Mouse (Mus musculus): ENCODE measurements around the gene Rab44. TPM values are rescaled to one million over a fixed set of nuclear protein-coding genes. Genes with fewer than 3 reads are reported as not detected.

Rab44 gene
- polyA plus RNA-seq, 1 experiment from 2014 or later: not detected

DNA sequence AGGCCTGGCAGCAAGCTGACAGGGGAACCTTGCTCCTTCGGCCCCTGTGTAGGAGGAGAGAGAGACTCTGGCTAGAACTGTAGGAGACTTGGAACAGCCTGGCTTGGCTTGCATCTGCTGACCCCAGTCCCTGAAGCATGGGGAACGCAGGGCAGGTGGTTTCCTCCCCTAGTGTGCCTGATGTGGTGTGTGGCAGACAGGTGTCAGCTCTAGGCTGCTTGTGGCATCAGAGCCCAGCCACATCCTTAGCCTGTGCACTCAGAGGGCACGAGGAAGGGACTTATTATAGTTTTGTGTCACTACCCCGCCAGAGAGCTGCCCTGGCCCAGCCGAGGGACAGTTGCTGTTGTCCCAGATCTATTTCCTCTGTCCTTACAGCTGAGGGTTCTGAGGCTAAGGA is 38.6 kb downstream of the Rab44 start:
- WGBS: 74% methylated on average over 5 of the region's 5 CpGs

GRCm38 (mm10) chr17:29154247-29154646 is 40.3 kb downstream of the Rab44 start:
- Histone ChIP-seq H3K9ac (ENCODE audit: low read length) (no peak overlapping the region), H3K27me3 (replicated peaks; ENCODE audit: control insufficient read depth, insufficient read depth, low read length) (no peaks in the 10 kb centered on the region), H3K27ac (ENCODE audit: low read depth, low read length) (no peak overlapping the region), H3K4me1 (ENCODE audit: control insufficient read depth, insufficient read depth, low read length) (0 out of 2 replicates have a peak, but pooled peaks cover 2% of the 10 kb centered on the region), H3K9me3 (replicated peaks; ENCODE audit: control insufficient read depth, low read length) (no peaks in the 10 kb centered on the region), H3K4me3 (ENCODE audit: low read depth, low read length) (no peak overlapping the region), H3K4me2 (ENCODE audit: low read length) (no peak overlapping the region), H3K36me3 (ENCODE audit: control insufficient read depth, insufficient read depth, low read length) (no peaks in the 10 kb centered on the region)
- ATAC-seq (no peak), DNase-seq (ENCODE audit: low spot score) (no peak)
- 85% methylated on average over 13 of the region's 13 CpGs for WGBS

More for the DNA sequence above, 38.6 kb downstream of the Rab44 start:
- H3K9me3 ChIP-seq (replicated peaks; ENCODE audit: control insufficient read depth, low read length): no peaks in the 10 kb centered on the region
- ATAC-seq (no peak), DNase-seq (ENCODE audit: low spot score) (no peak)
- H3K36me3 ChIP-seq (ENCODE audit: control insufficient read depth, insufficient read depth, low read length): no peaks in the 10 kb centered on the region
- H3K4me3 ChIP-seq (ENCODE audit: low read depth, low read length): no peak overlapping the region
- H3K27me3 ChIP-seq (replicated peaks; ENCODE audit: control insufficient read depth, insufficient read depth, low read length): no peaks in the 10 kb centered on the region
- H3K4me2 ChIP-seq (ENCODE audit: low read length): no peak overlapping the region
- 0 out of 2 replicates have a peak, but pooled peaks cover 2% of the 10 kb centered on the region for H3K4me1 ChIP-seq (ENCODE audit: control insufficient read depth, insufficient read depth, low read length)
- no peak overlapping the region for H3K27ac ChIP-seq (ENCODE audit: low read depth, low read length)
- H3K9ac ChIP-seq (ENCODE audit: low read length): no peak overlapping the region

GRCm38 (mm10) chr17:29155355-29156135 is 41.6 kb downstream of the Rab44 start:
- Histone ChIP-seq H3K4me2 (ENCODE audit: low read length) (no peak overlapping the region), H3K9me3 (replicated peaks; ENCODE audit: control insufficient read depth, low read length) (no peaks in the 10 kb centered on the region), H3K27ac (ENCODE audit: low read depth, low read length) (no peak overlapping the region), H3K4me1 (ENCODE audit: control insufficient read depth, insufficient read depth, low read length) (0 out of 2 replicates have a peak, but pooled peaks cover 2% of the 10 kb centered on the region), H3K36me3 (ENCODE audit: control insufficient read depth, insufficient read depth, low read length) (no peaks in the 10 kb centered on the region), H3K9ac (ENCODE audit: low read length) (no peak overlapping the region), H3K27me3 (replicated peaks; ENCODE audit: control insufficient read depth, insufficient read depth, low read length) (no peaks in the 10 kb centered on the region), H3K4me3 (ENCODE audit: low read depth, low read length) (no peak overlapping the region)
- DNase-seq (ENCODE audit: low spot score) (no peak), ATAC-seq (no peak)
- WGBS: 47% methylated on average over 12 of the region's 12 CpGs

DNA sequence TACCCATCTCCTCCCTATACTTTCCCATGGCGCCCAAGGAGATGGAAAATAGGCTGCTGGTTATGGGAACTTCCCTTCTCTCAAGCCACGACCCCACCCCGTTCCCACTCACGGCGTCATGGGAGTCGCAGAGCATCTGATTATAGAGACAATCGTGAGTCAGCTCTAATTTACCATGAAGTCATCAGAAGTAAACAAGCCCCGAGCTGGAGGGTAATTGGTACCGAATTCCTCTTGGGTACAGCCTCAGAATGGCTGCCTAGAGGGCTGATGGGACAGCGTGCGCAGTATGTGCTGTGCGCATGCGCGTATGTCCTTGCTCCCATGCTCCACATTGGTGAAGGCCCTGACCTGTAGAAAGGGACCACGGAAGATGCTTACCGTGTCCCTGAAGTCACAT is 42.5 kb downstream of the Rab44 start:
- DNase-seq (ENCODE audit: low spot score) (no peak), ATAC-seq (no peak)
- H3K4me1 ChIP-seq (ENCODE audit: control insufficient read depth, insufficient read depth, low read length): 0 out of 2 replicates have a peak, but pooled peaks cover 2% of the 10 kb centered on the region
- H3K9ac ChIP-seq (ENCODE audit: low read length): no peak overlapping the region
- H3K4me2 ChIP-seq (ENCODE audit: low read length): no peak overlapping the region
- no peak overlapping the region for H3K4me3 ChIP-seq (ENCODE audit: low read depth, low read length)
- H3K36me3 ChIP-seq (ENCODE audit: control insufficient read depth, insufficient read depth, low read length): no peaks in the 10 kb centered on the region
- H3K27ac ChIP-seq (ENCODE audit: low read depth, low read length): no peak overlapping the region
- no peaks in the 10 kb centered on the region for H3K9me3 ChIP-seq (replicated peaks; ENCODE audit: control insufficient read depth, low read length)
- 79% methylated on average over 16 of the region's 16 CpGs for WGBS
- H3K27me3 ChIP-seq (replicated peaks; ENCODE audit: control insufficient read depth, insufficient read depth, low read length): no peaks in the 10 kb centered on the region

GRCm38 (mm10) chr17:29156866-29157265 is 42.9 kb downstream of the Rab44 start:
- no peaks in the 10 kb centered on the region for H3K27me3 ChIP-seq (replicated peaks; ENCODE audit: control insufficient read depth, insufficient read depth, low read length)
- ATAC-seq (no peak), DNase-seq (ENCODE audit: low spot score) (no peak)
- no peak overlapping the region for H3K4me2 ChIP-seq (ENCODE audit: low read length)
- no peak overlapping the region for H3K27ac ChIP-seq (ENCODE audit: low read depth, low read length)
- 91% methylated on average over 8 of the region's 8 CpGs for WGBS
- H3K9me3 ChIP-seq (replicated peaks; ENCODE audit: control insufficient read depth, low read length): no peaks in the 10 kb centered on the region
- no peaks in the 10 kb centered on the region for H3K36me3 ChIP-seq (ENCODE audit: control insufficient read depth, insufficient read depth, low read length)
- H3K4me1 ChIP-seq (ENCODE audit: control insufficient read depth, insufficient read depth, low read length): 0 out of 2 replicates have a peak, but pooled peaks cover 2% of the 10 kb centered on the region
- H3K4me3 ChIP-seq (ENCODE audit: low read depth, low read length): no peak overlapping the region
- no peak overlapping the region for H3K9ac ChIP-seq (ENCODE audit: low read length)

DNA sequence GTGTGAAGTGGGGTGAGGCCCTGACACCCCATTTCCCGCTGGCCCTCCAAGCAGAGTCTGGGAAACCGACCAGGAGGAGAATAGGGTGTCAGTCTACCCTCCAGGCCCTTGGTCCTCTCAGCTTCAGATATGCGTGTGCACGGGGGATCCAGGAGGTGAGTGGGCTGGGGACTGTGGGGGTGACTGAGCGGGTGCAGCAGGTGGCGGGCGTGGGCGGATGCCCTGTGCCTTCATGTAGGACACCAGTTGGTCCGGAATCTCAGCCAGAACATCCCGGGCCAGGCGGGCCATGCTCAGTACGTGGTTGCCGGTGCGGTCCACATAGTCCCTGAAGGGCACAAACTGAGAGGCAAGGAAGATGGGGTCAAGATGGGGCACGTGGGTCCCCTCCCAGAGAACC is 45.0 kb downstream of the Rab44 start:
- DNase-seq (ENCODE audit: low spot score): no peak
- 95% methylated on average over 15 of the region's 15 CpGs for WGBS
- H3K9me3 ChIP-seq (replicated peaks; ENCODE audit: control insufficient read depth, low read length): no peaks in the 10 kb centered on the region

GRCm38 (mm10) chr17:29159320-29159719 is 45.4 kb downstream of the Rab44 start:
- 95% methylated on average over 5 of the region's 5 CpGs for WGBS
- no peak overlapping the region for H3K4me2 ChIP-seq (ENCODE audit: low read length)
- H3K27me3 ChIP-seq (replicated peaks; ENCODE audit: control insufficient read depth, insufficient read depth, low read length): no peaks in the 10 kb centered on the region
- ATAC-seq (no peak), DNase-seq (ENCODE audit: low spot score) (no peak)
- H3K27ac ChIP-seq (ENCODE audit: low read depth, low read length): no peak overlapping the region
- H3K9ac ChIP-seq (ENCODE audit: low read length): no peak overlapping the region
- H3K9me3 ChIP-seq (replicated peaks; ENCODE audit: control insufficient read depth, low read length): no peaks in the 10 kb centered on the region
- H3K36me3 ChIP-seq (ENCODE audit: control insufficient read depth, insufficient read depth, low read length): no peaks in the 10 kb centered on the region
- no peak overlapping the region for H3K4me3 ChIP-seq (ENCODE audit: low read depth, low read length)
- peaks cover 3% of the 10 kb centered on the region for H3K4me1 ChIP-seq (ENCODE audit: control insufficient read depth, insufficient read depth, low read length)

More for the DNA sequence above, 45.0 kb downstream of the Rab44 start:
- no peak for ATAC-seq
- no peak overlapping the region for H3K27ac ChIP-seq (ENCODE audit: low read depth, low read length)
- H3K4me1 ChIP-seq (ENCODE audit: control insufficient read depth, insufficient read depth, low read length): 0 out of 2 replicates have a peak, but pooled peaks cover 2% of the 10 kb centered on the region
- no peak overlapping the region for H3K4me3 ChIP-seq (ENCODE audit: low read depth, low read length)
- H3K27me3 ChIP-seq (replicated peaks; ENCODE audit: control insufficient read depth, insufficient read depth, low read length): no peaks in the 10 kb centered on the region
- H3K36me3 ChIP-seq (ENCODE audit: control insufficient read depth, insufficient read depth, low read length): no peaks in the 10 kb centered on the region
- H3K4me2 ChIP-seq (ENCODE audit: low read length): no peak overlapping the region
- H3K9ac ChIP-seq (ENCODE audit: low read length): no peak overlapping the region

DNA sequence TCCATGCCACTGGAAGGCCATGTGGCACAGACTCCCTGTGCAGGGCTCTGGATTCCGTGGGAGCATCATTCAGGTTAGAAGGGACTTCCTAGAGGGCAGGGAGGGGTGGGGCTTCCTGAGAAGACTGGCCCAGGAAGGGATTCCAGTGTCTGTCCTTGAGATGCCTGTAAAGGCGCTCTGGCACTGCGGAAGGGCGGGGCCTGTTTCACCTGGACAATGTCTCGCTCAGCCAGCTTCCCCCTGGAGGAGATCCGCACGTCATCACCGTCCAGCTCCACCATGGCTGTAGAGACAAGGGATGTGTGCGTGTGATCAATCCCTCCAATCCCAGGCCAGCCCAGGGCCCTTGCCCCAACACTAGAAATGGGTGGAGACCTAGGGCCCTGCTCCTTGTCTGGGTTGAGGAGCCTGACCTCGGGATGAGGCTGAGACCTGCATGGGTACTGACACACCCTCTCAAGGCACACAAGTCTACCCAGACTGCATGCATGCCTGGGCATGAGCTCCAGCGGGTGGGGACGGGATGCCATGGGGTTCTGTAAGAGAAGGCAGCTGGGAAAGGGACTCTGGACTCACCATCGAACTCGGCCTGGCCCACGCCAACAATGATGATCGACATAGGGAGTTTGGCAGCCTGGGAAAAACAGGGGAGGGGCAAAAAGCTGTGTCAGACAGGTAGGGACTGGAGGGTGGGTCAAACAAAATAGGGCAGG is 46.0 kb downstream of the Rab44 start:
- ATAC-seq (no peak), DNase-seq (ENCODE audit: low spot score) (no peak)
- Histone ChIP-seq H3K27ac (ENCODE audit: low read depth, low read length) (no peak overlapping the region), H3K36me3 (ENCODE audit: control insufficient read depth, insufficient read depth, low read length) (no peaks in the 10 kb centered on the region), H3K9ac (ENCODE audit: low read length) (no peak overlapping the region), H3K4me1 (ENCODE audit: control insufficient read depth, insufficient read depth, low read length) (peaks cover 9% of the 10 kb centered on the region), H3K4me3 (ENCODE audit: low read depth, low read length) (no peak overlapping the region), H3K27me3 (replicated peaks; ENCODE audit: control insufficient read depth, insufficient read depth, low read length) (no peaks in the 10 kb centered on the region), H3K4me2 (ENCODE audit: low read length) (no peak overlapping the region), H3K9me3 (replicated peaks; ENCODE audit: control insufficient read depth, low read length) (no peaks in the 10 kb centered on the region)
- 85% methylated on average over 16 of the region's 16 CpGs for WGBS

DNA sequence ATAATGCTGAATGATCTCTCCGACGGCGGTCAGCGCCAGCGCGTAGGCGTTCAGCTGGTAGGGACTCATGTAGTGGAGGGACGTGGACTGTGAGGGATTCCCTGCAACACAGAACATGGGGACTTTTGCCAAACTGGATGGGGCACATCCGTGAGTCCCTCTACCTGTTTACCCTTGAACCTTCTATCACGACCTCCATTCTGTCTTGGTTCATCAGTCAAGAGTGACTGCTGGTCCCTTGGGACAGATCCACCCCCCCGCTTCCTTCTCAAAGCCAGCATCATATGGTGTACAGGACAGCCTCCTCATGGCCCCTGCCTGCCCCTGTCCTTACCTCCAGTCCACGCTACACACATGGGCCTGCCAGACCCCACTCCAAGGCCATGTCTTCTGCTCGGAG is 48.4 kb downstream of the Rab44 start:
- no peak for ATAC-seq
- WGBS: 93% methylated on average over 13 of the region's 13 CpGs
- DNase-seq (ENCODE audit: low spot score): no peak

More for the DNA sequence above, 48.4 kb downstream of the Rab44 start:
- Histone ChIP-seq H3K4me1 (ENCODE audit: control insufficient read depth, insufficient read depth, low read length) (peaks cover 10% of the 10 kb centered on the region), H3K27ac (ENCODE audit: low read depth, low read length) (no peak overlapping the region), H3K4me2 (ENCODE audit: low read length) (no peak overlapping the region), H3K9me3 (replicated peaks; ENCODE audit: control insufficient read depth, low read length) (no peaks in the 10 kb centered on the region), H3K9ac (ENCODE audit: low read length) (no peak overlapping the region), H3K36me3 (ENCODE audit: control insufficient read depth, insufficient read depth, low read length) (no peaks in the 10 kb centered on the region), H3K4me3 (ENCODE audit: low read depth, low read length) (no peak overlapping the region), H3K27me3 (replicated peaks; ENCODE audit: control insufficient read depth, insufficient read depth, low read length) (no peaks in the 10 kb centered on the region)
